8 mouse cellular contexts compared by ENCODE assay signal in genomic region chr1:57429786-57430483, GRCm38 (mm10). TPM values are rescaled to one million over a fixed set of nuclear protein-coding genes. Genes with fewer than 3 reads are reported as not detected.
DNase-seq lines count a peak whose midpoint lies in the region; ATAC-seq lines count a peak whose summit lies in the region.

No protein-coding gene starts in this region.

- peak overlapping the region; percentile 4; the same call in 1 of the 2 replicates for H3K27ac ChIP-seq in forebrain, embryonic 13.5 days
- peak overlapping the region; percentile 47 for H3K27ac ChIP-seq in hindbrain, embryonic 14.5 days
- H3K27ac ChIP-seq in midbrain, embryonic 13.5 days: peak overlapping the region; percentile 25

- H3K9ac ChIP-seq in forebrain, embryonic 13.5 days: peak overlapping the region; percentile 54; the same call in 1 of the 2 replicates
- peak overlapping the region; percentile 2; the same call in 1 of the 2 replicates for H3K9ac ChIP-seq in hindbrain, embryonic 14.5 days
- H3K9ac ChIP-seq in midbrain, embryonic 13.5 days (replicated peaks): no peak overlapping the region; the same call in 1 of the 2 replicates

- peak; percentile 50 for ATAC-seq in forebrain, embryonic 13.5 days
- peak; percentile 58; the same call in 1 of the 2 replicates for ATAC-seq in hindbrain, embryonic 14.5 days (ENCODE audit: low FRiP score)
- peak; percentile 65 for ATAC-seq in midbrain, embryonic 13.5 days

- H3K27me3 ChIP-seq in forebrain, embryonic 13.5 days: no peaks in the 10 kb centered on the region
- H3K27me3 ChIP-seq in hindbrain, embryonic 14.5 days (ENCODE audit: control insufficient read depth, insufficient read depth, low read length): no peaks in the 10 kb centered on the region
- H3K27me3 ChIP-seq in midbrain, embryonic 13.5 days: 0 out of 2 replicates have a peak, but pooled peaks cover 2% of the 10 kb centered on the region

- H3K36me3 ChIP-seq in forebrain, embryonic 13.5 days (ENCODE audit: poor library complexity, severe bottlenecking): no peaks in the 10 kb centered on the region
- H3K36me3 ChIP-seq in hindbrain, embryonic 14.5 days (replicated peaks; ENCODE audit: control insufficient read depth, insufficient read depth): no peaks in the 10 kb centered on the region
- no peaks in the 10 kb centered on the region for H3K36me3 ChIP-seq in midbrain, embryonic 13.5 days

- peaks cover 18% of the 10 kb centered on the region for H3K4me1 ChIP-seq in forebrain, embryonic 13.5 days
- H3K4me1 ChIP-seq in hindbrain, embryonic 14.5 days (replicated peaks; ENCODE audit: control insufficient read depth, insufficient read depth, low read length): peaks cover 16% of the 10 kb centered on the region
- H3K4me1 ChIP-seq in midbrain, embryonic 13.5 days (replicated peaks): peaks cover 23% of the 10 kb centered on the region

- H3K4me2 ChIP-seq in forebrain, embryonic 13.5 days: peak overlapping the region; percentile 49
- H3K4me2 ChIP-seq in hindbrain, embryonic 14.5 days (replicated peaks): peak overlapping the region; percentile 44
- peak overlapping the region; percentile 34 for H3K4me2 ChIP-seq in midbrain, embryonic 13.5 days (replicated peaks)

- H3K9me3 ChIP-seq in forebrain, embryonic 13.5 days (replicated peaks): no peaks in the 10 kb centered on the region
- no peaks in the 10 kb centered on the region for H3K9me3 ChIP-seq in hindbrain, embryonic 14.5 days (ENCODE audit: control insufficient read depth, low read length)
- H3K9me3 ChIP-seq in midbrain, embryonic 13.5 days: no peaks in the 10 kb centered on the region

- DNase-seq in adrenal gland, postnatal 14 days: peak; percentile 22
- no peak for DNase-seq in adrenal gland, adult 8-10 months
- peak; percentile 16 for DNase-seq in 3T3-L1 (ENCODE audit: low read depth, low spot score)
- peak; percentile 62 for DNase-seq in hindbrain, embryonic 14.5 days (ENCODE audit: low spot score)
- no peak for DNase-seq in ovary, adult 18-20 months (ENCODE audit: low spot score)
- DNase-seq in cerebellum, adult 11-12 months: no peak

- WGBS in forebrain, embryonic 13.5 days: 2% methylated on average over 12 of the region's 12 CpGs
- 2% methylated on average over 12 of the region's 12 CpGs for WGBS in hindbrain, embryonic 14.5 days
- WGBS in midbrain, embryonic 13.5 days: 2% methylated on average over 12 of the region's 12 CpGs

- H3K4me3 ChIP-seq in forebrain, embryonic 13.5 days: 0 out of 2 replicates have a peak overlapping the region, but pooled peaks have one; percentile 13
- H3K4me3 ChIP-seq in hindbrain, embryonic 14.5 days (replicated peaks; ENCODE audit: low read length): no peak overlapping the region
- H3K4me3 ChIP-seq in midbrain, embryonic 13.5 days (replicated peaks): peak overlapping the region; percentile 17; the same call in 1 of the 2 replicates

RNA-seq across cellular contexts. Expression of gene Tyw5, which starts 23.0 kb away (rescaled TPM):
- 12.5 and 16.2 TPM in 2 replicates for total RNA-seq in adrenal gland, postnatal 14 days (2021)
- 10 to 100 TPM; 17.0 to 24.4 (median 21.4) TPM for total RNA-seq in adrenal gland, adult 8-10 months (2022)
- 22.7 and 23.1 TPM in 2 replicates for polyA plus RNA-seq in forebrain, embryonic 13.5 days (2015; fragmentation: Nextera tagmentation; extraction: Ambion mirVana)
- 20.9 and 28.9 TPM in 2 replicates for polyA plus RNA-seq in hindbrain, embryonic 14.5 days (2014; fragmentation: Nextera tagmentation; extraction: Ambion mirVana)
- polyA plus RNA-seq in midbrain, embryonic 13.5 days (2015; fragmentation: Nextera tagmentation; extraction: Ambion mirVana): 20.1 and 25.4 TPM in 2 replicates

RNA-seq across cellular contexts. Expression of gene Maip1, which starts 23.8 kb away (rescaled TPM):
- 13.3 and 13.9 TPM in 2 replicates for total RNA-seq in adrenal gland, postnatal 14 days (2021)
- 10 to 100 TPM; 10.2 to 12.1 (median 11.5) TPM for total RNA-seq in adrenal gland, adult 8-10 months (2022)
- 17.4 and 18.4 TPM in 2 replicates for polyA plus RNA-seq in forebrain, embryonic 13.5 days (2015; fragmentation: Nextera tagmentation; extraction: Ambion mirVana)
- 14.9 and 16.0 TPM in 2 replicates for polyA plus RNA-seq in hindbrain, embryonic 14.5 days (2014; fragmentation: Nextera tagmentation; extraction: Ambion mirVana)
- 18.6 and 19.1 TPM in 2 replicates for polyA plus RNA-seq in midbrain, embryonic 13.5 days (2015; fragmentation: Nextera tagmentation; extraction: Ambion mirVana)

RNA-seq across cellular contexts. Expression of gene 1700066M21Rik, which starts 52.5 kb away (rescaled TPM):
- total RNA-seq in adrenal gland, postnatal 14 days (2021): 6.2 and 6.6 TPM in 2 replicates
- total RNA-seq in adrenal gland, adult 8-10 months (2022): 10 to 100 TPM in 2 of 4 experiments, 1 to 10 TPM in 2; 6.0 to 12.1 (median 9.0) TPM
- 21.0 and 22.3 TPM in 2 replicates for polyA plus RNA-seq in forebrain, embryonic 13.5 days (2015; fragmentation: Nextera tagmentation; extraction: Ambion mirVana)
- 23.1 and 28.8 TPM in 2 replicates for polyA plus RNA-seq in hindbrain, embryonic 14.5 days (2014; fragmentation: Nextera tagmentation; extraction: Ambion mirVana)
- 14.1 and 14.3 TPM in 2 replicates for polyA plus RNA-seq in midbrain, embryonic 13.5 days (2015; fragmentation: Nextera tagmentation; extraction: Ambion mirVana)

Comparison
In these comparisons a context has a peak if more than half of its experiments do, and no peak if none do; other contexts are left out.
1. DNase-seq: peak in adrenal gland, postnatal 14 days (single experiment), 3T3-L1 (single experiment) and hindbrain, embryonic 14.5 days (single experiment); none in adrenal gland, adult 8-10 months (single experiment), ovary, adult 18-20 months (single experiment) and cerebellum, adult 11-12 months (single experiment).
2. Peak in every context shown above with its lines, with median percentiles within 50 percentile points of each other: ATAC-seq, H3K27ac ChIP-seq and H3K4me2 ChIP-seq.